Mouse (Mus musculus): ENCODE results near the gene Tcl1b2. TPM values are rescaled to one million over a fixed set of nuclear protein-coding genes. Genes with fewer than 3 reads are reported as not detected.

Gene Tcl1b2
- polyA plus RNA-seq, 1 experiment from 2014 or later = not detected

Other genes with a start within 250 kb of the Tcl1b2 start
- gene Syne3, start 136.2 kb upstream of the Tcl1b2 start, polyA plus RNA-seq (2015; fragmentation: Nextera tagmentation; extraction: Ambion mirVana) = 1.1 and 1.2 TPM in 2 replicates
- gene Glrx5, start 113.3 kb upstream of the Tcl1b2 start, polyA plus RNA-seq (2015; fragmentation: Nextera tagmentation; extraction: Ambion mirVana) = 126 and 127 TPM in 2 replicates
- not detected in 2 replicates for gene Tcl1b1, start 13.7 kb downstream of the Tcl1b2 start, polyA plus RNA-seq (2015; fragmentation: Nextera tagmentation; extraction: Ambion mirVana)
- not detected in 2 replicates for gene Tcl1b5, start 30.3 kb downstream of the Tcl1b2 start, polyA plus RNA-seq (2015; fragmentation: Nextera tagmentation; extraction: Ambion mirVana)
- not detected in 2 replicates for gene Tcl1b3, start 45.0 kb downstream of the Tcl1b2 start, polyA plus RNA-seq (2015; fragmentation: Nextera tagmentation; extraction: Ambion mirVana)
- not detected in 2 replicates for gene Tcl1b4, start 55.9 kb downstream of the Tcl1b2 start, polyA plus RNA-seq (2015; fragmentation: Nextera tagmentation; extraction: Ambion mirVana)
- gene Tcl1, start 76.8 kb downstream of the Tcl1b2 start, polyA plus RNA-seq (2015; fragmentation: Nextera tagmentation; extraction: Ambion mirVana) = not detected in 2 replicates
- not detected in 2 replicates for gene Tunar, start 187.9 kb downstream of the Tcl1b2 start, polyA plus RNA-seq (2015; fragmentation: Nextera tagmentation; extraction: Ambion mirVana)